In the genomic region with DNA sequence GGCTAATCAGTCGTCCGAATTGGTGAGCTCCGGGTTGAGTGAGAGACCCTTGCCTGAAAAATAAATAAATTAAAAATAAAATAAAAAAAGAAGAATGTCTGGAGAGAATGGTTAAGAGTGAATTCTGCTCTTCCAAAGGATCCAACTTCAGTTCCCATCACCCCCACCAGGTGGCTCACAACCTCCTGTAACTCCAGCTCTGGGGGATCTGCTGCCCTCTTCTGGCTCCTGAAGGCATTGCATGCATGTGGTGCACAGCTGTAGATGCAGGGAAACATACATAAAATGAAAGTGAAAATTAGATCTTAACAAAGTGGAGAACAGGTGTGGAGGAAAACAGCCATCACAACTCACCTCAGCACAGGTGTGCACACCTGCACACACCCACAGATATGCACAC, we compare ENCODE assay signal across 7 mouse cellular contexts. TPM values are rescaled to one million over a fixed set of nuclear protein-coding genes. Genes with fewer than 3 reads are reported as not detected.
DNase-seq lines count a peak whose midpoint lies in the region; ATAC-seq and TF ChIP-seq lines count a peak whose summit lies in the region.

No protein-coding gene starts in this region.

- no peak overlapping the region for H3K4me3 ChIP-seq in midbrain, embryonic 10.5 days
- no peak overlapping the region for H3K4me3 ChIP-seq in midbrain, embryonic 13.5 days (replicated peaks)
- H3K4me3 ChIP-seq in liver, embryonic 13.5 days (replicated peaks), result no peak overlapping the region

- no peak overlapping the region for H3K27ac ChIP-seq in midbrain, embryonic 10.5 days (replicated peaks)
- no peak overlapping the region for H3K27ac ChIP-seq in midbrain, embryonic 13.5 days
- H3K27ac ChIP-seq in liver, embryonic 13.5 days, result no peak overlapping the region

- CTCF ChIA-PET in Patski (lab: Charles Lee), result interaction anchor here (1.5 kb wide), 1 partner anchor 79 kb away, joined by 3 read pairs; no protein-coding TSS in a partner anchor

- H3K27me3 ChIP-seq in midbrain, embryonic 10.5 days (ENCODE audit: low read depth, poor library complexity, severe bottlenecking), result peaks cover 20% of the 10 kb centered on the region; the same call in 1 of the 2 replicates
- no peaks in the 10 kb centered on the region; the same call in 1 of the 2 replicates for H3K27me3 ChIP-seq in midbrain, embryonic 13.5 days
- H3K27me3 ChIP-seq in Patski, result peaks cover 43% of the 10 kb centered on the region
- peaks cover 29% of the 10 kb centered on the region for H3K27me3 ChIP-seq in liver, embryonic 13.5 days

- peak; percentile 98 for TF ChIP-seq CTCF in Patski (IDR thresholded peaks at IDR 0.05)

- H3K9me3 ChIP-seq in midbrain, embryonic 10.5 days (replicated peaks), result peaks cover 9% of the 10 kb centered on the region
- no peaks in the 10 kb centered on the region; the same call in 1 of the 2 replicates for H3K9me3 ChIP-seq in midbrain, embryonic 13.5 days
- H3K9me3 ChIP-seq in liver, embryonic 13.5 days (replicated peaks), result 0 out of 2 replicates have a peak, but pooled peaks cover 8% of the 10 kb centered on the region

- no peaks in the 10 kb centered on the region for H3K4me1 ChIP-seq in midbrain, embryonic 10.5 days
- H3K4me1 ChIP-seq in midbrain, embryonic 13.5 days (replicated peaks), result no peaks in the 10 kb centered on the region; the same call in 1 of the 2 replicates
- H3K4me1 ChIP-seq in liver, embryonic 13.5 days (replicated peaks), result no peaks in the 10 kb centered on the region

- H3K9ac ChIP-seq in midbrain, embryonic 13.5 days (replicated peaks), result no peak overlapping the region
- no peak overlapping the region for H3K9ac ChIP-seq in liver, embryonic 13.5 days

- no peaks in the 10 kb centered on the region for H3K36me3 ChIP-seq in midbrain, embryonic 10.5 days
- peaks cover 19% of the 10 kb centered on the region for H3K36me3 ChIP-seq in midbrain, embryonic 13.5 days
- H3K36me3 ChIP-seq in liver, embryonic 13.5 days, result no peaks in the 10 kb centered on the region

- DNase-seq in midbrain, embryonic 10.5 days (ENCODE audit: low spot score), result peak; percentile 70
- DNase-seq in Patski (ENCODE audit: low read depth, low spot score), result no peak
- DNase-seq in c-Kit-positive CD71-negative TER-119-negative erythroid progenitor cells, embryonic 14.5 days (ENCODE audit: low read depth), result peak; percentile 75
- DNase-seq in gastrocnemius, postnatal 10 days, result peak; percentile 70
- peak; percentile 56 for DNase-seq in liver, embryonic 13.5 days
- peak; percentile 60 for DNase-seq in retina, postnatal 7 days (ENCODE audit: low read depth, low spot score)

- H3K4me2 ChIP-seq in midbrain, embryonic 13.5 days (replicated peaks), result no peak overlapping the region
- no peak overlapping the region for H3K4me2 ChIP-seq in liver, embryonic 13.5 days

- POLR2A ChIA-PET in Patski (lab: Charles Lee), result no interaction called here

- ATAC-seq in midbrain, embryonic 13.5 days, result no peak
- no peak for ATAC-seq in Patski
- ATAC-seq in liver, embryonic 13.5 days (ENCODE audit: low read depth), result no peak

- WGBS in midbrain, embryonic 10.5 days, result 20% methylated on average over 3 of the region's 3 CpGs
- 25% methylated on average over 3 of the region's 3 CpGs for WGBS in midbrain, embryonic 13.5 days
- WGBS in liver, embryonic 13.5 days (ENCODE audit: insufficient replicate concordance), result 15% methylated on average over 3 of the region's 3 CpGs

- in situ Hi-C loops in Patski (cut with MboI; ENCODE audit: low pct_unique_long_range_greater_than_20kb), result no loop called here

RNA-seq across cellular contexts. Expression of a gene that starts 22.0 kb away (rescaled TPM):
- 11.9 and 18.7 TPM in 2 replicates for polyA plus RNA-seq in midbrain, embryonic 10.5 days (2016; fragmentation: Nextera tagmentation; extraction: Ambion mirVana)
- polyA plus RNA-seq in midbrain, embryonic 13.5 days (2015; fragmentation: Nextera tagmentation; extraction: Ambion mirVana), result 62.3 and 65.4 TPM in 2 replicates
- 0.04 TPM for polyA plus RNA-seq in Patski (2021)
- under 1 TPM; 0.14 to 0.16 TPM for total RNA-seq in gastrocnemius, postnatal 10 days (2021)
- polyA plus RNA-seq in liver, embryonic 13.5 days (2015; fragmentation: Nextera tagmentation; extraction: Ambion mirVana), result 0.14 and 0.31 TPM in 2 replicates
